Mouse (Mus musculus) heart, embryonic 11.5 days (tissue): Measurements from ENCODE around the gene Gm21739. TPM values are rescaled to one million over a fixed set of nuclear protein-coding genes. Genes with fewer than 3 reads are reported as not detected.
"Not testable (repeated sequence)": the region's sequence is repeated elsewhere in the genome, so short reads cannot be mapped to it uniquely, and the experiment has no call there.

Experiments
- ATAC-seq: fragments of 200-750 bp; cut with Nextera tagmentation; replicated peaks from 2 replicates; pipeline ENCODE4 v1.8.0; 2017; ENCODE audit warnings: moderate library complexity; ENCODE audit not compliant: insufficient number of reproducible peaks, low FRiP score, low TSS enrichment
- H3K27ac ChIP-seq: fragments of 300-500 bp; sonication (generic); 2 replicates; pipeline ENCODE4 v1.5.1; 2014; ENCODE audit warnings: mild to moderate bottlenecking, low read depth, low read length
- H3K27me3 ChIP-seq: fragments of 300-500 bp; sonication (generic); 2 replicates; pipeline ENCODE4 v1.6.1; 2014; ENCODE audit warnings: mild to moderate bottlenecking, low read length, mixed read lengths; ENCODE audit not compliant: control insufficient read depth, insufficient read depth
- H3K36me3 ChIP-seq: fragments of 300-500 bp; sonication (generic); 2 replicates; pipeline ENCODE4 v1.6.1; 2014; ENCODE audit warnings: mild to moderate bottlenecking, low read length, moderate library complexity, mixed read lengths; ENCODE audit not compliant: control insufficient read depth, insufficient read depth
- H3K4me1 ChIP-seq: fragments of 300-500 bp; sonication (generic); 2 replicates; pipeline ENCODE4 v1.6.1; 2014; ENCODE audit warnings: low read length; ENCODE audit not compliant: control insufficient read depth, insufficient read depth
- H3K4me2 ChIP-seq: fragments of 300-500 bp; sonication (generic); 2 replicates; pipeline ENCODE4 v1.6.1; 2014; ENCODE audit warnings: mild to moderate bottlenecking, moderate library complexity
- H3K4me3 ChIP-seq: fragments of 300-500 bp; sonication (generic); 2 replicates; pipeline ENCODE4 v1.5.1; 2014; ENCODE audit warnings: low read depth, low read length
- H3K9ac ChIP-seq: fragments of 300-500 bp; sonication (generic); 2 replicates; pipeline ENCODE4 v1.6.1; 2014; ENCODE audit warnings: mild to moderate bottlenecking, low read depth, low read length, moderate library complexity
- H3K9me3 ChIP-seq: fragments of 300-500 bp; sonication (generic); replicated peaks from 2 replicates; pipeline ENCODE4 v1.6.1; 2016; ENCODE audit warnings: low read length; ENCODE audit not compliant: control insufficient read depth
- WGBS: fragments of 180-500 bp; shearing (Covaris S2); extraction: QIAGEN DNeasy Blood & Tissue Kit; methylation state at CpG from one replicate; pipeline ENCODE4 v1.1.7; 2014; ENCODE audit not compliant: insufficient replicate concordance; 5-methylcytosine and 5-hydroxymethylcytosine counted together
- polyA plus RNA-seq: library from polyadenylated mRNA; unstranded; fragments of >200 nt; fragmentation: Nextera tagmentation; extraction: Ambion mirVana; gene quantifications from 2 replicates; pipeline ENCODE4 v1.2.1, GENCODE M21; 2014

Gene Gm21739
- not detected in 2 replicates for polyA plus RNA-seq

GRCm38 (mm10) chrY:44264344-44264743 lies at the start of gene Gm21739:
Gm21739 (minus strand) TSS chrY:44264444.
- H3K9me3 ChIP-seq, H3K27me3 ChIP-seq, H3K4me1 ChIP-seq, H3K4me3 ChIP-seq, H3K9ac ChIP-seq, H3K27ac ChIP-seq, H3K36me3 ChIP-seq, ATAC-seq, H3K4me2 ChIP-seq: not testable (repeated sequence)
- WGBS = no CpG with 5 or more reads among the region's 6 CpGs
